Comparison of ENCODE assay signal across 8 mouse cellular contexts in genomic region chr10:43578754-43579380, GRCm38 (mm10). TPM values are rescaled to one million over a fixed set of nuclear protein-coding genes. Genes with fewer than 3 reads are reported as not detected.
DNase-seq lines count a peak whose midpoint lies in the region; ATAC-seq and TF ChIP-seq lines count a peak whose summit lies in the region.

No protein-coding gene starts in this region.

- peaks cover 17% of the 10 kb centered on the region for H3K79me2 ChIP-seq in MEL (ENCODE audit: control insufficient read depth, insufficient read depth, low read length, poor library complexity)
- no peaks in the 10 kb centered on the region for H3K79me2 ChIP-seq in liver, adult 2 months (ENCODE audit: control insufficient read depth, insufficient read depth, low read length)

- no peaks in the 10 kb centered on the region for H3K27me3 ChIP-seq in MEL (ENCODE audit: control insufficient read depth in 1 of 2, insufficient read depth in 2 of 2, low read length in 2 of 2)
- H3K27me3 ChIP-seq in forebrain, embryonic 14.5 days (replicated peaks; ENCODE audit: control insufficient read depth, insufficient read depth, low read length): no peaks in the 10 kb centered on the region
- peaks cover 9% of the 10 kb centered on the region for H3K27me3 ChIP-seq in hindbrain, embryonic 12.5 days
- H3K27me3 ChIP-seq in liver, adult 2 months (ENCODE audit: control insufficient read depth, insufficient read depth, low read length): peaks cover 22% of the 10 kb centered on the region; the same call in 1 of the 2 replicates
- H3K27me3 ChIP-seq in midbrain, postnatal 0 days (ENCODE audit: insufficient read depth, low read length): no peaks in the 10 kb centered on the region
- H3K27me3 ChIP-seq in stomach, embryonic 15.5 days (replicated peaks): no peaks in the 10 kb centered on the region

- no peak for TF ChIP-seq EP300 in MEL (IDR thresholded peaks at IDR 0.05; ENCODE audit: low read depth in 1 of 2, low read length in 2 of 2)

- peak; percentile 63 to 81 for TF ChIP-seq POLR2A in MEL (IDR thresholded peaks at IDR 0.05; ENCODE audit: control insufficient read depth in 1 of 2, insufficient read depth in 1 of 2, low read depth in 1 of 2, low read length in 2 of 2, poor library complexity in 1 of 2)
- TF ChIP-seq POLR2A in liver, adult 2 months (IDR thresholded peaks at IDR 0.05; ENCODE audit: extremely low read depth, insufficient read depth, low read length): no peak

- DNase-seq in MEL (ENCODE audit: low read depth, low spot score): peak; percentile 86
- DNase-seq in adrenal gland, postnatal 25 days: peak; percentile 72
- peak; percentile 90 for DNase-seq in forebrain, embryonic 14.5 days (ENCODE audit: low spot score)
- no peak for DNase-seq in liver, adult 2 months (ENCODE audit: extremely low read depth, low read depth, low spot score)
- DNase-seq in midbrain, postnatal 0 days (ENCODE audit: low spot score): peak; percentile 80
- DNase-seq in layer of hippocampus, postnatal 36 days: no peak

- H3K4me2 ChIP-seq in forebrain, embryonic 14.5 days (ENCODE audit: low read length): peak overlapping the region; percentile 81
- peak overlapping the region; percentile 61 for H3K4me2 ChIP-seq in hindbrain, embryonic 12.5 days (replicated peaks)
- peak overlapping the region; percentile 95 for H3K4me2 ChIP-seq in midbrain, postnatal 0 days (ENCODE audit: low read depth, low read length, poor library complexity, severe bottlenecking)
- peak overlapping the region; percentile 82 for H3K4me2 ChIP-seq in stomach, embryonic 15.5 days

- no peaks in the 10 kb centered on the region for H3K36me3 ChIP-seq in MEL (ENCODE audit: control insufficient read depth in 1 of 2, insufficient read depth in 2 of 2, low read length in 2 of 2)
- H3K36me3 ChIP-seq in forebrain, embryonic 14.5 days (ENCODE audit: control insufficient read depth, insufficient read depth, low read length): peaks cover 21% of the 10 kb centered on the region
- H3K36me3 ChIP-seq in hindbrain, embryonic 12.5 days: peaks cover 20% of the 10 kb centered on the region
- no peaks in the 10 kb centered on the region for H3K36me3 ChIP-seq in liver, adult 2 months (ENCODE audit: control insufficient read depth, insufficient read depth, low read length)
- no peaks in the 10 kb centered on the region for H3K36me3 ChIP-seq in midbrain, postnatal 0 days (ENCODE audit: insufficient read depth, low read length)
- H3K36me3 ChIP-seq in stomach, embryonic 15.5 days: peaks cover 2% of the 10 kb centered on the region; the same call in 1 of the 2 replicates

- peak overlapping the region; percentile 82 for H3K27ac ChIP-seq in MEL (ENCODE audit: control insufficient read depth, low read depth, low read length)
- peak overlapping the region; percentile 97 for H3K27ac ChIP-seq in forebrain, embryonic 14.5 days (ENCODE audit: low read depth, low read length)
- peak overlapping the region; percentile 97 for H3K27ac ChIP-seq in hindbrain, embryonic 12.5 days
- no peak overlapping the region for H3K27ac ChIP-seq in liver, adult 2 months (replicated peaks; ENCODE audit: insufficient read depth, low read depth, low read length)
- H3K27ac ChIP-seq in midbrain, postnatal 0 days (ENCODE audit: low read depth, low read length): peak overlapping the region; percentile 88
- H3K27ac ChIP-seq in stomach, embryonic 15.5 days: peak overlapping the region; percentile 95

- no peaks in the 10 kb centered on the region for H3K9me3 ChIP-seq in MEL (replicated peaks; ENCODE audit: insufficient read depth, low read length)
- H3K9me3 ChIP-seq in forebrain, embryonic 14.5 days (replicated peaks; ENCODE audit: control insufficient read depth, low read length): no peaks in the 10 kb centered on the region
- H3K9me3 ChIP-seq in hindbrain, embryonic 12.5 days (replicated peaks): no peaks in the 10 kb centered on the region
- H3K9me3 ChIP-seq in midbrain, postnatal 0 days (ENCODE audit: low read length): no peaks in the 10 kb centered on the region
- H3K9me3 ChIP-seq in stomach, embryonic 15.5 days: no peaks in the 10 kb centered on the region

- H3K9ac ChIP-seq in MEL (ENCODE audit: control insufficient read depth, low read depth, low read length, poor library complexity, severe bottlenecking): peak overlapping the region; percentile 89
- peak overlapping the region; percentile 99 for H3K9ac ChIP-seq in forebrain, embryonic 14.5 days (ENCODE audit: low read length)
- H3K9ac ChIP-seq in hindbrain, embryonic 12.5 days: peak overlapping the region; percentile 97
- no peak overlapping the region for H3K9ac ChIP-seq in liver, adult 2 months (ENCODE audit: low read depth, low read length)
- H3K9ac ChIP-seq in midbrain, postnatal 0 days (replicated peaks; ENCODE audit: low read length, poor library complexity, severe bottlenecking): peak overlapping the region; percentile 87
- peak overlapping the region; percentile 85 for H3K9ac ChIP-seq in stomach, embryonic 15.5 days

- TF ChIP-seq RAD21 in MEL (IDR thresholded peaks at IDR 0.05; ENCODE audit: low read depth, low read length): no peak; the same call in 1 of the 2 replicates

- H3K4me1 ChIP-seq in MEL (ENCODE audit: control insufficient read depth in 1 of 2, insufficient read depth in 2 of 2, low read length in 2 of 2): no peaks in the 10 kb centered on the region
- peaks cover 7% of the 10 kb centered on the region for H3K4me1 ChIP-seq in forebrain, embryonic 14.5 days (ENCODE audit: control insufficient read depth, insufficient read depth, low read length)
- peaks cover 20% of the 10 kb centered on the region for H3K4me1 ChIP-seq in hindbrain, embryonic 12.5 days
- H3K4me1 ChIP-seq in liver, adult 2 months (ENCODE audit: control insufficient read depth, insufficient read depth, low read length): no peaks in the 10 kb centered on the region
- H3K4me1 ChIP-seq in midbrain, postnatal 0 days (ENCODE audit: insufficient read depth, low read length): 0 out of 2 replicates have a peak, but pooled peaks cover 2% of the 10 kb centered on the region
- H3K4me1 ChIP-seq in stomach, embryonic 15.5 days: peaks cover 14% of the 10 kb centered on the region

- ATAC-seq in forebrain, embryonic 14.5 days: peak; percentile 88
- peak; percentile 89 for ATAC-seq in hindbrain, embryonic 12.5 days (ENCODE audit: low FRiP score)
- ATAC-seq in midbrain, postnatal 0 days (ENCODE audit: low FRiP score): peak; percentile 79
- peak; percentile 85 for ATAC-seq in stomach, embryonic 15.5 days (ENCODE audit: insufficient read depth, low FRiP score, low read depth)

- no peak for TF ChIP-seq CTCF in MEL (IDR thresholded peaks at IDR 0.05 in 2 of 3, conservative IDR thresholded peaks at IDR 0.05 in 1 of 3; ENCODE audit: control insufficient read depth in 1 of 3, insufficient read depth in 1 of 3, low read depth in 2 of 3, low read length in 3 of 3, poor library complexity in 1 of 3, severe bottlenecking in 1 of 3)
- no peak for TF ChIP-seq CTCF in liver, adult 2 months (IDR thresholded peaks at IDR 0.05; ENCODE audit: low read depth, low read length)
- no peak for TF ChIP-seq CTCF in midbrain, postnatal 0 days (IDR thresholded peaks at IDR 0.05)

- H3K4me3 ChIP-seq in MEL (ENCODE audit: control insufficient read depth in 1 of 2, insufficient read depth in 1 of 2, low read depth in 2 of 2, low read length in 2 of 2): peak overlapping the region; percentile 69 to 89
- peak overlapping the region; percentile 85 for H3K4me3 ChIP-seq in forebrain, embryonic 14.5 days (ENCODE audit: low read depth, low read length)
- peak overlapping the region; percentile 85 for H3K4me3 ChIP-seq in hindbrain, embryonic 12.5 days
- peak overlapping the region; percentile 60 for H3K4me3 ChIP-seq in liver, adult 2 months (ENCODE audit: insufficient read depth, low read depth, low read length)
- H3K4me3 ChIP-seq in midbrain, postnatal 0 days (ENCODE audit: low read depth, low read length): peak overlapping the region; percentile 46
- peak overlapping the region; percentile 69 for H3K4me3 ChIP-seq in stomach, embryonic 15.5 days (replicated peaks)

- under 1% methylated on average over 52 of the region's 65 CpGs for WGBS in forebrain, embryonic 14.5 days
- WGBS in hindbrain, embryonic 12.5 days: under 1% methylated on average over 58 of the region's 65 CpGs
- 1% methylated on average over 54 of the region's 65 CpGs for WGBS in liver, adult 2 months
- WGBS in midbrain, postnatal 0 days: under 1% methylated on average over 49 of the region's 65 CpGs
- WGBS in stomach, embryonic 15.5 days: 0% methylated on average over 49 of the region's 65 CpGs

RNA-seq across cellular contexts. Expression of gene Cd24a, which starts 0.8 kb away (rescaled TPM):
- 96.6 and 119 TPM in 2 replicates for total RNA-seq in MEL (2012; rRNA removed)
- polyA plus RNA-seq in MEL (2012; ENCODE audit: insufficient read depth in 1 of 2, insufficient read length in 2 of 2, low read depth in 1 of 2, low replicate concordance in 2 of 2, missing spikeins in 1 of 2): 100 to 1,000 TPM in 1 of 2 experiments, not detected in 1; 181 TPM
- 24.7 and 26.6 TPM in 2 replicates for total RNA-seq in adrenal gland, postnatal 25 days (2021)
- 1,214 and 1,274 TPM in 2 replicates for polyA plus RNA-seq in forebrain, embryonic 14.5 days (2014; fragmentation: Nextera tagmentation; extraction: Ambion mirVana)
- 727 and 798 TPM in 2 replicates for polyA plus RNA-seq in hindbrain, embryonic 12.5 days (2016; fragmentation: Nextera tagmentation; extraction: Ambion mirVana)
- 5.7 and 7.4 TPM in 2 replicates for total RNA-seq in liver, adult 2 months (2014; rRNA removed)
- 1.5 and 1.7 TPM in 2 replicates for polyA plus RNA-seq in liver, adult 2 months (2012; rRNA removed)
- 609 and 613 TPM in 2 replicates for total RNA-seq in midbrain, postnatal 0 days (2014; rRNA removed)
- polyA plus RNA-seq in midbrain, postnatal 0 days (2015; fragmentation: Nextera tagmentation; extraction: Ambion mirVana): 326 TPM in 2 replicates
- polyA plus RNA-seq in stomach, embryonic 15.5 days (2015; fragmentation: Nextera tagmentation; extraction: Ambion mirVana): 294 and 352 TPM in 2 replicates
- 10 to 100 TPM; 10.4 to 11.5 TPM for total RNA-seq in layer of hippocampus, postnatal 36 days (2021)

RNA-seq across cellular contexts. Expression of gene 1700021F05Rik, which starts 38.1 kb away (rescaled TPM):
- 62.3 and 66.5 TPM in 2 replicates for total RNA-seq in MEL (2012; rRNA removed)
- 10 to 100 TPM in 1 of 2 experiments, not detected in 1; 93.8 TPM for polyA plus RNA-seq in MEL (2012; ENCODE audit: insufficient read depth in 1 of 2, insufficient read length in 2 of 2, low read depth in 1 of 2, low replicate concordance in 2 of 2, missing spikeins in 1 of 2)
- 74.7 and 90.2 TPM in 2 replicates for total RNA-seq in adrenal gland, postnatal 25 days (2021)
- polyA plus RNA-seq in forebrain, embryonic 14.5 days (2014; fragmentation: Nextera tagmentation; extraction: Ambion mirVana): 74.3 and 81.8 TPM in 2 replicates
- 53.7 and 65.4 TPM in 2 replicates for polyA plus RNA-seq in hindbrain, embryonic 12.5 days (2016; fragmentation: Nextera tagmentation; extraction: Ambion mirVana)
- total RNA-seq in liver, adult 2 months (2014; rRNA removed): 19.9 and 21.5 TPM in 2 replicates
- polyA plus RNA-seq in liver, adult 2 months (2012; rRNA removed): 5.9 and 6.2 TPM in 2 replicates
- total RNA-seq in midbrain, postnatal 0 days (2014; rRNA removed): 29.6 and 61.6 TPM in 2 replicates
- polyA plus RNA-seq in midbrain, postnatal 0 days (2015; fragmentation: Nextera tagmentation; extraction: Ambion mirVana): 71.6 and 73.4 TPM in 2 replicates
- 64.6 and 66.9 TPM in 2 replicates for polyA plus RNA-seq in stomach, embryonic 15.5 days (2015; fragmentation: Nextera tagmentation; extraction: Ambion mirVana)
- 10 to 100 TPM; 42.3 to 43.8 TPM for total RNA-seq in layer of hippocampus, postnatal 36 days (2021)

RNA-seq across cellular contexts. Expression of gene Gm9803, which starts 55.0 kb away (rescaled TPM):
- 10.1 and 18.7 TPM in 2 replicates for total RNA-seq in MEL (2012; rRNA removed)
- 100 to 1,000 TPM in 1 of 2 experiments, not detected in 1; 137 TPM for polyA plus RNA-seq in MEL (2012; ENCODE audit: insufficient read depth in 1 of 2, insufficient read length in 2 of 2, low read depth in 1 of 2, low replicate concordance in 2 of 2, missing spikeins in 1 of 2)
- total RNA-seq in adrenal gland, postnatal 25 days (2021): 16.5 and 34.2 TPM in 2 replicates
- polyA plus RNA-seq in forebrain, embryonic 14.5 days (2014; fragmentation: Nextera tagmentation; extraction: Ambion mirVana): 13.7 and 22.1 TPM in 2 replicates
- polyA plus RNA-seq in hindbrain, embryonic 12.5 days (2016; fragmentation: Nextera tagmentation; extraction: Ambion mirVana): 10.1 and 22.2 TPM in 2 replicates
- 4.0 and 9.3 TPM in 2 replicates for total RNA-seq in liver, adult 2 months (2014; rRNA removed)
- polyA plus RNA-seq in liver, adult 2 months (2012; rRNA removed): 57.1 and 65.8 TPM in 2 replicates
- total RNA-seq in midbrain, postnatal 0 days (2014; rRNA removed): 37.0 and 49.6 TPM in 2 replicates
- polyA plus RNA-seq in midbrain, postnatal 0 days (2015; fragmentation: Nextera tagmentation; extraction: Ambion mirVana): 20.8 and 21.9 TPM in 2 replicates
- 9.6 and 36.0 TPM in 2 replicates for polyA plus RNA-seq in stomach, embryonic 15.5 days (2015; fragmentation: Nextera tagmentation; extraction: Ambion mirVana)
- 1 to 10 TPM; 3.2 to 7.6 TPM for total RNA-seq in layer of hippocampus, postnatal 36 days (2021)

Comparison
In these comparisons a context has a peak if more than half of its experiments do, and no peak if none do; other contexts are left out.
1. DNase-seq: peak in MEL (single experiment), adrenal gland, postnatal 25 days (single experiment), forebrain, embryonic 14.5 days (single experiment) and midbrain, postnatal 0 days (single experiment); none in liver, adult 2 months (single experiment) and layer of hippocampus, postnatal 36 days (0 of 2).
2. RNA of gene Cd24a, which starts 0.8 kb away (polyA plus RNA-seq): 1,214 to 1,274 TPM in forebrain, embryonic 14.5 days, 727 to 798 TPM in hindbrain, embryonic 12.5 days, 294 to 352 TPM in stomach, embryonic 15.5 days, 326 TPM in midbrain, postnatal 0 days and 181 TPM in MEL; 1.5 to 1.7 TPM in liver, adult 2 months; every median in the first group is over 10 times any median in the second.
3. Peak in every context shown above with its lines, with median percentiles within 50 percentile points of each other: H3K4me3 ChIP-seq, ATAC-seq and H3K4me2 ChIP-seq.